Mouse (Mus musculus): ENCODE results near the gene Atxn7l1. TPM values are rescaled to one million over a fixed set of nuclear protein-coding genes. Genes with fewer than 3 reads are reported as not detected.

Gene Atxn7l1
- polyA plus RNA-seq, 1 experiment = 129 TPM

- H3K36me3 ChIP-seq (ENCODE audit: control insufficient read depth, insufficient read depth, low read length) = no peaks in the 10 kb centered on the region
- 86% methylated on average over 3 of the region's 3 CpGs for WGBS
- H3K4me3 ChIP-seq (ENCODE audit: control insufficient read depth, insufficient read depth, low read length) = no peak overlapping the region
- no peaks in the 10 kb centered on the region for H3K27me3 ChIP-seq (ENCODE audit: control insufficient read depth, insufficient read depth, low read length)
- no peaks in the 10 kb centered on the region for H3K4me1 ChIP-seq (replicated peaks; ENCODE audit: control insufficient read depth, insufficient read depth, low read length)
- DNase-seq = no peak
- TF ChIP-seq CTCF (IDR thresholded peaks at IDR 0.05; ENCODE audit: borderline replicate concordance, control insufficient read depth, extremely low read depth, insufficient read depth, low read length, poor library complexity) = no peak
- no peak overlapping the region for H3K27ac ChIP-seq (ENCODE audit: control insufficient read depth, insufficient read depth, low read length)
These were observed 140.2 kb downstream of the Atxn7l1 start for GRCm38 (mm10) chr12:33287686-33288085.

- no peaks in the 10 kb centered on the region for H3K36me3 ChIP-seq (ENCODE audit: control insufficient read depth, insufficient read depth, low read length)
- no peak overlapping the region for H3K4me3 ChIP-seq (ENCODE audit: control insufficient read depth, insufficient read depth, low read length)
- TF ChIP-seq CTCF (IDR thresholded peaks at IDR 0.05; ENCODE audit: borderline replicate concordance, control insufficient read depth, extremely low read depth, insufficient read depth, low read length, poor library complexity) (no peak), POLR2A (IDR thresholded peaks at IDR 0.05; ENCODE audit: control insufficient read depth, extremely low read depth, insufficient read depth, low read length, poor library complexity) (no peak)
These were observed 141.3 kb downstream of the Atxn7l1 start for GRCm38 (mm10) chr12:33288746-33289145.

GRCm38 (mm10) chr12:33302070-33302469 lies 154.6 kb downstream of the Atxn7l1 start:
- H3K27me3 ChIP-seq (ENCODE audit: control insufficient read depth, insufficient read depth, low read length) = no peaks in the 10 kb centered on the region
- TF ChIP-seq CTCF (IDR thresholded peaks at IDR 0.05; ENCODE audit: borderline replicate concordance, control insufficient read depth, extremely low read depth, insufficient read depth, low read length, poor library complexity) = no peak
- TF ChIP-seq POLR2A (IDR thresholded peaks at IDR 0.05; ENCODE audit: control insufficient read depth, extremely low read depth, insufficient read depth, low read length, poor library complexity) = 0 out of 2 replicates have a peak, but pooled peaks have one; percentile 47
- DNase-seq = peak; percentile 71
- under 1% methylated on average over 14 of the region's 14 CpGs for WGBS
- peak overlapping the region; percentile 97 for H3K27ac ChIP-seq (ENCODE audit: control insufficient read depth, insufficient read depth, low read length)
- peak overlapping the region; percentile 55 for H3K4me3 ChIP-seq (ENCODE audit: control insufficient read depth, insufficient read depth, low read length)
- H3K4me1 ChIP-seq (replicated peaks; ENCODE audit: control insufficient read depth, insufficient read depth, low read length) = peaks cover 30% of the 10 kb centered on the region
- no peaks in the 10 kb centered on the region for H3K36me3 ChIP-seq (ENCODE audit: control insufficient read depth, insufficient read depth, low read length)

More at GRCm38 (mm10) chr12:33288746-33289145, 141.3 kb downstream of the Atxn7l1 start:
- no peak for DNase-seq
- H3K27me3 ChIP-seq (ENCODE audit: control insufficient read depth, insufficient read depth, low read length) = no peaks in the 10 kb centered on the region
- 92% methylated on average over 2 of the region's 2 CpGs for WGBS
- no peak overlapping the region for H3K27ac ChIP-seq (ENCODE audit: control insufficient read depth, insufficient read depth, low read length)
- H3K4me1 ChIP-seq (replicated peaks; ENCODE audit: control insufficient read depth, insufficient read depth, low read length) = no peaks in the 10 kb centered on the region

GRCm38 (mm10) chr12:33302523-33303383 lies 155.3 kb downstream of the Atxn7l1 start:
- peak; percentile 73 for DNase-seq
- WGBS = under 1% methylated on average over 29 of the region's 29 CpGs

GRCm38 (mm10) chr12:33303384-33303770 lies 155.9 kb downstream of the Atxn7l1 start:
- Histone ChIP-seq H3K4me3 (ENCODE audit: control insufficient read depth, insufficient read depth, low read length) (peak overlapping the region; percentile 60), H3K36me3 (ENCODE audit: control insufficient read depth, insufficient read depth, low read length) (no peaks in the 10 kb centered on the region), H3K27me3 (ENCODE audit: control insufficient read depth, insufficient read depth, low read length) (no peaks in the 10 kb centered on the region), H3K4me1 (replicated peaks; ENCODE audit: control insufficient read depth, insufficient read depth, low read length) (peaks cover 33% of the 10 kb centered on the region), H3K27ac (ENCODE audit: control insufficient read depth, insufficient read depth, low read length) (peak overlapping the region; percentile 99)
- no peak for TF ChIP-seq POLR2A (IDR thresholded peaks at IDR 0.05; ENCODE audit: control insufficient read depth, extremely low read depth, insufficient read depth, low read length, poor library complexity)
- no peak for TF ChIP-seq CTCF (IDR thresholded peaks at IDR 0.05; ENCODE audit: borderline replicate concordance, control insufficient read depth, extremely low read depth, insufficient read depth, low read length, poor library complexity)
- no peak for DNase-seq
- WGBS = 24% methylated on average over 9 of the region's 9 CpGs

More at GRCm38 (mm10) chr12:33302523-33303383, 155.3 kb downstream of the Atxn7l1 start:
- Histone ChIP-seq H3K4me3 (ENCODE audit: control insufficient read depth, insufficient read depth, low read length) (peak overlapping the region; percentile 60), H3K27me3 (ENCODE audit: control insufficient read depth, insufficient read depth, low read length) (no peaks in the 10 kb centered on the region), H3K36me3 (ENCODE audit: control insufficient read depth, insufficient read depth, low read length) (no peaks in the 10 kb centered on the region), H3K27ac (ENCODE audit: control insufficient read depth, insufficient read depth, low read length) (peak overlapping the region; percentile 99), H3K4me1 (replicated peaks; ENCODE audit: control insufficient read depth, insufficient read depth, low read length) (peaks cover 33% of the 10 kb centered on the region)
- TF ChIP-seq CTCF (IDR thresholded peaks at IDR 0.05; ENCODE audit: borderline replicate concordance, control insufficient read depth, extremely low read depth, insufficient read depth, low read length, poor library complexity) = no peak
- TF ChIP-seq POLR2A (IDR thresholded peaks at IDR 0.05; ENCODE audit: control insufficient read depth, extremely low read depth, insufficient read depth, low read length, poor library complexity) = peak; percentile 41; the same call in 1 of the 2 replicates

GRCm38 (mm10) chr12:33305106-33305505 lies 157.6 kb downstream of the Atxn7l1 start:
- H3K4me1 ChIP-seq (replicated peaks; ENCODE audit: control insufficient read depth, insufficient read depth, low read length) = peaks cover 33% of the 10 kb centered on the region
- TF ChIP-seq POLR2A (IDR thresholded peaks at IDR 0.05; ENCODE audit: control insufficient read depth, extremely low read depth, insufficient read depth, low read length, poor library complexity) (no peak), CTCF (IDR thresholded peaks at IDR 0.05; ENCODE audit: borderline replicate concordance, control insufficient read depth, extremely low read depth, insufficient read depth, low read length, poor library complexity) (no peak)
- no peak for DNase-seq
- H3K4me3 ChIP-seq (ENCODE audit: control insufficient read depth, insufficient read depth, low read length) = no peak overlapping the region
- H3K36me3 ChIP-seq (ENCODE audit: control insufficient read depth, insufficient read depth, low read length) = no peaks in the 10 kb centered on the region
- H3K27ac ChIP-seq (ENCODE audit: control insufficient read depth, insufficient read depth, low read length) = peak overlapping the region; percentile 30; the same call in 1 of the 2 replicates
- WGBS = 11% methylated on average over 9 of the region's 9 CpGs
- H3K27me3 ChIP-seq (ENCODE audit: control insufficient read depth, insufficient read depth, low read length) = no peaks in the 10 kb centered on the region
